Mouse (Mus musculus): Measurements from ENCODE around the gene Spatc1l.

Spatc1l gene

GRCm38 (mm10) chr10:76561972-76562371 lies at the start of gene Spatc1l:
Gene Spatc1l (plus strand): TSS chr10:76562272.
- DNase-seq, result no peak

GRCm38 (mm10) chr10:76512965-76513583 lies 49.0 kb upstream of the Spatc1l start:
- DNase-seq, result peak; percentile 29

- DNase-seq, result no peak
These were observed 31.1 kb upstream of the Spatc1l start for GRCm38 (mm10) chr10:76530922-76531321.

- DNase-seq, result peak; percentile 98
These were observed 30.7 kb upstream of the Spatc1l start, which contains the start of gene Lss for GRCm38 (mm10) chr10:76531375-76531774. Gene Lss (plus strand): TSS chr10:76531588.

- DNase-seq, result no peak
These were observed 30.2 kb upstream of the Spatc1l start for GRCm38 (mm10) chr10:76531828-76532227.

GRCm38 (mm10) chr10:76535526-76535925 lies 26.5 kb upstream of the Spatc1l start:
- DNase-seq, result no peak

GRCm38 (mm10) chr10:76537619-76538018 lies 24.5 kb upstream of the Spatc1l start:
- no peak for DNase-seq

GRCm38 (mm10) chr10:76541336-76542085 lies 20.6 kb upstream of the Spatc1l start:
- DNase-seq, result no peak

GRCm38 (mm10) chr10:76542636-76543375 lies 19.3 kb upstream of the Spatc1l start:
- DNase-seq, result no peak

GRCm38 (mm10) chr10:76546566-76546965 lies 15.5 kb upstream of the Spatc1l start:
- DNase-seq, result no peak

GRCm38 (mm10) chr10:76548218-76548617 lies 13.9 kb upstream of the Spatc1l start:
- DNase-seq, result no peak

- DNase-seq, result no peak
These were observed 11.6 kb upstream of the Spatc1l start for GRCm38 (mm10) chr10:76550458-76550857.

GRCm38 (mm10) chr10:76551556-76551955 lies 10.5 kb upstream of the Spatc1l start:
- DNase-seq, result no peak

- DNase-seq, result no peak
These were observed 8.0 kb upstream of the Spatc1l start for GRCm38 (mm10) chr10:76554061-76554460.

GRCm38 (mm10) chr10:76569996-76570685 lies 8.1 kb downstream of the Spatc1l start:
- DNase-seq, result no peak

GRCm38 (mm10) chr10:76571070-76571469 lies 9.0 kb downstream of the Spatc1l start:
- no peak for DNase-seq

GRCm38 (mm10) chr10:76572151-76572550 lies 10.1 kb downstream of the Spatc1l start:
- DNase-seq, result no peak

- no peak for DNase-seq
These were observed 13.3 kb downstream of the Spatc1l start, which contains the start of gene Ftcd for GRCm38 (mm10) chr10:76575374-76575773. Gene Ftcd (plus strand): TSS chr10:76575648.

GRCm38 (mm10) chr10:76576920-76577319 lies 14.8 kb downstream of the Spatc1l start:
- DNase-seq, result no peak

GRCm38 (mm10) chr10:76584138-76584537 lies 22.1 kb downstream of the Spatc1l start:
- no peak for DNase-seq

GRCm38 (mm10) chr10:76586190-76586589 lies 24.1 kb downstream of the Spatc1l start:
- no peak for DNase-seq

GRCm38 (mm10) chr10:76590197-76590596 lies 28.1 kb downstream of the Spatc1l start:
- no peak for DNase-seq

- no peak for DNase-seq
These were observed 34.3 kb downstream of the Spatc1l start for GRCm38 (mm10) chr10:76596338-76596737.
